Comparison of ENCODE assay signal across 25 mouse cellular contexts in the genomic region with DNA sequence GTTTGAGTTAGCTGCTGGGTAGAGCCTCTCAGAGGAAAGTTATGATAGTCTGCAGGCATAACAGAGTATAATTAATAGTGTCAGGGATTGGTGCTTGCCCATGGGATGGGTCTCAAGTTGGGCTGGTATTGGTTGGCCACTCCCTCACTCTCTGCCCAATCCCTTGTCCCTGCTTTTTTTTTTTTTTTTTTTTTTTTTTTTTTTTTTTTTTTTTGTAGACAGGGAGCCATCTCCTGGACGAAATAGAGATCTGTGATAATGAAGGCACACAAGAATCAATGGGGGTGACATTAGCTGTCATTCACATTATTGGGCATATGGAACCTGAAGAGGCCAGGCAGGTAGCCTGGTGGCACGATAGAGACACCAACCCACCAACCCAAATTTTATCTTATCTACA.
DNase-seq lines count a peak whose midpoint lies in the region; ATAC-seq and TF ChIP-seq lines count a peak whose summit lies in the region.
"Had no signal": no experiment of that assay in that cellular context is flagged by ENCODE, and none has a peak within 500 bp of the region (broad histone marks: within the 10 kb centered on the region; RNA-seq: fewer than 3 reads in every experiment).

No protein-coding gene starts in this region.

- TF ChIP-seq CTCF in liver, adult 2 months (IDR thresholded peaks at IDR 0.05; ENCODE audit: low read depth, low read length), result no peak

- no peak for ATAC-seq in heart, embryonic 12.5 days (ENCODE audit: insufficient number of reproducible peaks, low FRiP score)
- ATAC-seq in liver, embryonic 12.5 days, result no peak
- ATAC-seq: forebrain, embryonic 13.5 days; forebrain, embryonic 16.5 days; hindbrain, postnatal 0 days; inflammation-experienced regulatory T-cells, adult 6 months; Patski had no signal

- H3K4me3 ChIP-seq in heart, embryonic 12.5 days, result no peak overlapping the region
- H3K4me3 ChIP-seq in liver, adult 2 months (ENCODE audit: insufficient read depth, low read depth, low read length), result no peak overlapping the region
- H3K4me3 ChIP-seq in liver, embryonic 12.5 days, result no peak overlapping the region
- H3K4me3 ChIP-seq: forebrain, embryonic 10.5 days; forebrain, embryonic 13.5 days; heart, embryonic 13.5 days had no signal

- no peaks in the 10 kb centered on the region for H3K27me3 ChIP-seq in heart, embryonic 12.5 days (replicated peaks)
- H3K27me3 ChIP-seq in liver, adult 2 months (ENCODE audit: control insufficient read depth, insufficient read depth, low read length), result no peaks in the 10 kb centered on the region
- H3K27me3 ChIP-seq in liver, embryonic 12.5 days (replicated peaks), result no peaks in the 10 kb centered on the region
- H3K27me3 ChIP-seq: forebrain, embryonic 13.5 days; heart, embryonic 13.5 days; Patski had no signal

- H3K4me2 ChIP-seq in heart, embryonic 12.5 days, result no peak overlapping the region
- no peak overlapping the region for H3K4me2 ChIP-seq in liver, embryonic 12.5 days
- H3K4me2 ChIP-seq: forebrain, embryonic 13.5 days; heart, embryonic 13.5 days; hindbrain, embryonic 14.5 days had no signal

- peak; percentile 15 for DNase-seq in heart, adult 11 months
- DNase-seq in liver, adult 2 months (ENCODE audit: extremely low read depth, low read depth, low spot score), result peak; percentile 26
- DNase-seq in adipocyte (ENCODE audit: low spot score), result peak; percentile 14
- DNase-seq in cerebellum, postnatal 10 days, result no peak
- DNase-seq in c-Kit-positive CD71-positive TER-119-positive erythroid progenitor cells, embryonic 14.5 days (ENCODE audit: low spot score), result no peak
- DNase-seq: adrenal gland, adult 2 months; adrenal gland, postnatal 14 days; B cell, adult 2 months; cerebellum, adult 11-12 months; cerebellum, adult 8-10 months; cerebellum, postnatal 14 days; gastrocnemius, postnatal 14 days; heart, adult 18-20 months; heart, postnatal 14 days; heart, postnatal 4 days had no signal

- no peaks in the 10 kb centered on the region for H3K79me2 ChIP-seq in liver, adult 2 months (ENCODE audit: control insufficient read depth, insufficient read depth, low read length)

- H3K4me1 ChIP-seq in heart, embryonic 12.5 days (replicated peaks), result no peaks in the 10 kb centered on the region
- H3K4me1 ChIP-seq in liver, adult 2 months (ENCODE audit: control insufficient read depth, insufficient read depth, low read length), result no peaks in the 10 kb centered on the region
- H3K4me1 ChIP-seq in liver, embryonic 12.5 days, result peaks cover 14% of the 10 kb centered on the region; the same call in 1 of the 2 replicates
- H3K4me1 ChIP-seq: heart, embryonic 13.5 days had no signal

- H3K36me3 ChIP-seq in heart, embryonic 12.5 days, result no peaks in the 10 kb centered on the region
- H3K36me3 ChIP-seq in liver, adult 2 months (ENCODE audit: control insufficient read depth, insufficient read depth, low read length), result no peaks in the 10 kb centered on the region
- no peaks in the 10 kb centered on the region for H3K36me3 ChIP-seq in liver, embryonic 12.5 days
- H3K36me3 ChIP-seq: forebrain, embryonic 10.5 days; heart, embryonic 13.5 days had no signal

- H3K27ac ChIP-seq in heart, embryonic 12.5 days (ENCODE audit: poor library complexity, severe bottlenecking), result no peak overlapping the region
- H3K27ac ChIP-seq in liver, adult 2 months (replicated peaks; ENCODE audit: insufficient read depth, low read depth, low read length), result no peak overlapping the region
- H3K27ac ChIP-seq in liver, embryonic 12.5 days, result no peak overlapping the region
- H3K27ac ChIP-seq: forebrain, embryonic 13.5 days; heart, embryonic 13.5 days; hindbrain, embryonic 14.5 days; hindbrain, postnatal 0 days had no signal

- no peaks in the 10 kb centered on the region for H3K9me3 ChIP-seq in heart, embryonic 12.5 days (replicated peaks)
- no peaks in the 10 kb centered on the region for H3K9me3 ChIP-seq in liver, embryonic 12.5 days (replicated peaks)
- H3K9me3 ChIP-seq: forebrain, embryonic 10.5 days; forebrain, embryonic 13.5 days; heart, embryonic 13.5 days had no signal

- WGBS in heart, embryonic 12.5 days, result 58% methylated on average over 2 of the region's 2 CpGs
- 52% methylated on average over 2 of the region's 2 CpGs for WGBS in liver, adult 2 months
- 59% methylated on average over 2 of the region's 2 CpGs for WGBS in liver, embryonic 12.5 days (ENCODE audit: insufficient replicate concordance)

- no peak overlapping the region for H3K9ac ChIP-seq in heart, embryonic 12.5 days
- no peak overlapping the region for H3K9ac ChIP-seq in liver, adult 2 months (ENCODE audit: low read depth, low read length)
- H3K9ac ChIP-seq in liver, embryonic 12.5 days, result no peak overlapping the region
- H3K9ac ChIP-seq: forebrain, embryonic 13.5 days; heart, embryonic 13.5 days; hindbrain, embryonic 14.5 days had no signal

- no peak for TF ChIP-seq POLR2A in liver, adult 2 months (IDR thresholded peaks at IDR 0.05; ENCODE audit: extremely low read depth, insufficient read depth, low read length)

Comparison
In these comparisons a context has a peak if more than half of its experiments do, and no peak if none do; other contexts are left out.
1. DNase-seq: peak in heart, adult 11 months (single experiment), liver, adult 2 months (single experiment) and adipocyte (single experiment); none in cerebellum, postnatal 10 days (0 of 2) and c-Kit-positive CD71-positive TER-119-positive erythroid progenitor cells, embryonic 14.5 days (single experiment).